ENCODE assay signal across 8 mouse cellular contexts in genomic region chr17:27040304-27041045, GRCm38 (mm10). TPM values are rescaled to one million over a fixed set of nuclear protein-coding genes. Genes with fewer than 3 reads are reported as not detected.
DNase-seq lines count a peak whose midpoint lies in the region; ATAC-seq and TF ChIP-seq lines count a peak whose summit lies in the region.

No protein-coding gene starts in this region.

- H3K4me1 ChIP-seq in heart, postnatal 0 days (ENCODE audit: control insufficient read depth, insufficient read depth): peaks cover 13% of the 10 kb centered on the region
- H3K4me1 ChIP-seq in forebrain, embryonic 15.5 days: peaks cover 17% of the 10 kb centered on the region
- peaks cover 73% of the 10 kb centered on the region for H3K4me1 ChIP-seq in limb, embryonic 10.5 days
- peaks cover 26% of the 10 kb centered on the region for H3K4me1 ChIP-seq in stomach, embryonic 14.5 days (ENCODE audit: control insufficient read depth, insufficient read depth, low read length)

- no peak for TF ChIP-seq EP300 in heart, postnatal 0 days (IDR thresholded peaks at IDR 0.05; ENCODE audit: low read depth)

- TF ChIP-seq CTCF in heart, postnatal 0 days (IDR thresholded peaks at IDR 0.05; ENCODE audit: low read depth): no peak
- TF ChIP-seq CTCF in gastrocnemius, adult 2 months (IDR thresholded peaks at IDR 0.05): no peak

- no peak overlapping the region for H3K4me3 ChIP-seq in heart, postnatal 0 days (ENCODE audit: low read depth, low read length)
- no peak overlapping the region for H3K4me3 ChIP-seq in forebrain, embryonic 15.5 days
- H3K4me3 ChIP-seq in limb, embryonic 10.5 days: peak overlapping the region; percentile 36
- no peak overlapping the region for H3K4me3 ChIP-seq in stomach, embryonic 14.5 days (ENCODE audit: low read depth, low read length)
- no peak overlapping the region for H3K4me3 ChIP-seq in gastrocnemius, adult 2 months

- H3K9ac ChIP-seq in heart, postnatal 0 days (replicated peaks; ENCODE audit: low read depth, low read length): peak overlapping the region; percentile 30
- H3K9ac ChIP-seq in forebrain, embryonic 15.5 days (replicated peaks): 0 out of 2 replicates have a peak overlapping the region, but pooled peaks have one; percentile 22
- no peak overlapping the region for H3K9ac ChIP-seq in stomach, embryonic 14.5 days (replicated peaks; ENCODE audit: low read depth, low read length)

- H3K4me2 ChIP-seq in heart, postnatal 0 days (ENCODE audit: low read depth, low read length): peak overlapping the region; percentile 41
- H3K4me2 ChIP-seq in forebrain, embryonic 15.5 days (replicated peaks): peak overlapping the region; percentile 32
- peak overlapping the region; percentile 1; the same call in 1 of the 2 replicates for H3K4me2 ChIP-seq in stomach, embryonic 14.5 days (replicated peaks; ENCODE audit: low read depth, low read length)

- H3K27ac ChIP-seq in heart, postnatal 0 days (ENCODE audit: low read depth): no peak overlapping the region
- H3K27ac ChIP-seq in forebrain, embryonic 15.5 days (replicated peaks): no peak overlapping the region
- peak overlapping the region; percentile 90 for H3K27ac ChIP-seq in limb, embryonic 10.5 days
- H3K27ac ChIP-seq in stomach, embryonic 14.5 days (ENCODE audit: low read length): peak overlapping the region; percentile 49; the same call in 1 of the 2 replicates
- H3K27ac ChIP-seq in gastrocnemius, adult 2 months: no peak overlapping the region

- no peaks in the 10 kb centered on the region for H3K36me3 ChIP-seq in heart, postnatal 0 days (replicated peaks; ENCODE audit: control insufficient read depth, insufficient read depth, low read length)
- no peaks in the 10 kb centered on the region for H3K36me3 ChIP-seq in forebrain, embryonic 15.5 days
- H3K36me3 ChIP-seq in limb, embryonic 10.5 days: no peaks in the 10 kb centered on the region
- no peaks in the 10 kb centered on the region for H3K36me3 ChIP-seq in stomach, embryonic 14.5 days (ENCODE audit: control insufficient read depth, insufficient read depth, low read length)

- no peak for ATAC-seq in heart, postnatal 0 days (ENCODE audit: insufficient read depth, low read depth)
- no peak for ATAC-seq in forebrain, embryonic 15.5 days (replicated peaks)
- no peak for ATAC-seq in stomach, embryonic 14.5 days (ENCODE audit: insufficient number of reproducible peaks, insufficient read depth, low FRiP score, low read depth)

- no peak for DNase-seq in heart, postnatal 0 days (ENCODE audit: low spot score)
- no peak for DNase-seq in heart, adult 8-10 months (ENCODE audit: low spot score)
- peak; percentile 83 for DNase-seq in limb, embryonic 10.5 days (ENCODE audit: low spot score)
- DNase-seq in gastrocnemius, postnatal 10 days: no peak
- no peak for DNase-seq in gastrocnemius, adult 2 months
- no peak for DNase-seq in layer of hippocampus, adult 11-12 months (ENCODE audit: low spot score)

- no peaks in the 10 kb centered on the region for H3K9me3 ChIP-seq in heart, postnatal 0 days (replicated peaks; ENCODE audit: control insufficient read depth, low read length)
- H3K9me3 ChIP-seq in forebrain, embryonic 15.5 days: no peaks in the 10 kb centered on the region
- no peaks in the 10 kb centered on the region for H3K9me3 ChIP-seq in limb, embryonic 10.5 days (replicated peaks)
- no peaks in the 10 kb centered on the region for H3K9me3 ChIP-seq in stomach, embryonic 14.5 days (ENCODE audit: control insufficient read depth, low read depth, low read length)

- WGBS in heart, postnatal 0 days: 30% methylated on average over 20 of the region's 20 CpGs
- WGBS in forebrain, embryonic 15.5 days: 15% methylated on average over 20 of the region's 20 CpGs
- 9% methylated on average over 20 of the region's 20 CpGs for WGBS in limb, embryonic 10.5 days
- WGBS in stomach, embryonic 14.5 days: 20% methylated on average over 20 of the region's 20 CpGs

- intact Hi-C loops in gastrocnemius, adult 2 months (cut with DNase I): no loop called here

- H3K27me3 ChIP-seq in heart, postnatal 0 days (ENCODE audit: control insufficient read depth, insufficient read depth, low read length): no peaks in the 10 kb centered on the region
- no peaks in the 10 kb centered on the region for H3K27me3 ChIP-seq in forebrain, embryonic 15.5 days
- no peaks in the 10 kb centered on the region; the same call in 1 of the 2 replicates for H3K27me3 ChIP-seq in limb, embryonic 10.5 days (ENCODE audit: low read depth, poor library complexity, severe bottlenecking)
- no peaks in the 10 kb centered on the region for H3K27me3 ChIP-seq in stomach, embryonic 14.5 days (ENCODE audit: control insufficient read depth, insufficient read depth, low read length)

RNA-seq across cellular contexts. Expression of gene Bak1, which starts 11.7 kb away (rescaled TPM):
- 77.6 and 82.4 TPM in 2 replicates for total RNA-seq in heart, postnatal 0 days (2014; rRNA removed; ENCODE audit: low replicate concordance)
- 4.2 and 4.5 TPM in 2 replicates for polyA plus RNA-seq in heart, postnatal 0 days (2015; fragmentation: Nextera tagmentation; extraction: Ambion mirVana)
- 10 to 100 TPM; 11.0 to 15.9 (median 13.7) TPM for total RNA-seq in heart, adult 8-10 months (2022)
- polyA plus RNA-seq in forebrain, embryonic 15.5 days (2015; fragmentation: Nextera tagmentation; extraction: Ambion mirVana): 2.3 and 2.7 TPM in 2 replicates
- polyA plus RNA-seq in limb, embryonic 10.5 days (2016; fragmentation: Nextera tagmentation; extraction: Ambion mirVana): 3.7 and 4.6 TPM in 2 replicates
- polyA plus RNA-seq in stomach, embryonic 14.5 days (2014; fragmentation: Nextera tagmentation; extraction: Ambion mirVana): 8.6 and 10.4 TPM in 2 replicates
- total RNA-seq in gastrocnemius, postnatal 10 days (2021): 10 to 100 TPM; 26.5 to 30.5 TPM
- 10 to 100 TPM; 15.5 to 20.1 TPM for total RNA-seq in gastrocnemius, adult 2 months (2021)

RNA-seq across cellular contexts. Expression of gene Itpr3, which starts 16.6 kb away (rescaled TPM):
- 6.9 and 7.0 TPM in 2 replicates for total RNA-seq in heart, postnatal 0 days (2014; rRNA removed; ENCODE audit: low replicate concordance)
- polyA plus RNA-seq in heart, postnatal 0 days (2015; fragmentation: Nextera tagmentation; extraction: Ambion mirVana): 0.75 and 0.89 TPM in 2 replicates
- total RNA-seq in heart, adult 8-10 months (2022): 1 to 10 TPM; 5.0 to 8.7 (median 6.8) TPM
- 0.43 and 0.46 TPM in 2 replicates for polyA plus RNA-seq in forebrain, embryonic 15.5 days (2015; fragmentation: Nextera tagmentation; extraction: Ambion mirVana)
- 4.3 and 4.8 TPM in 2 replicates for polyA plus RNA-seq in limb, embryonic 10.5 days (2016; fragmentation: Nextera tagmentation; extraction: Ambion mirVana)
- polyA plus RNA-seq in stomach, embryonic 14.5 days (2014; fragmentation: Nextera tagmentation; extraction: Ambion mirVana): 11.5 and 13.3 TPM in 2 replicates
- total RNA-seq in gastrocnemius, postnatal 10 days (2021): 1 to 10 TPM; 6.3 to 7.2 TPM
- 1 to 10 TPM; 1.9 to 2.1 TPM for total RNA-seq in gastrocnemius, adult 2 months (2021)

Comparison
In these comparisons a context has a peak if more than half of its experiments do, and no peak if none do; other contexts are left out.
1. H3K27ac ChIP-seq: peak in limb, embryonic 10.5 days (single experiment) and stomach, embryonic 14.5 days (single experiment); none in heart, postnatal 0 days (single experiment), forebrain, embryonic 15.5 days (single experiment) and gastrocnemius, adult 2 months (single experiment).
2. Peak in every context shown above with its lines, with median percentiles within 50 percentile points of each other: H3K4me2 ChIP-seq.